Mouse (Mus musculus) 416B (cell line): ENCODE data around the gene Socs3.

Experiments used
- DNase-seq: peaks from one replicate; pipeline ENCODE4 v3.0.0; 2011; ENCODE audit warnings: low read depth

The Socs3 gene

DNA sequence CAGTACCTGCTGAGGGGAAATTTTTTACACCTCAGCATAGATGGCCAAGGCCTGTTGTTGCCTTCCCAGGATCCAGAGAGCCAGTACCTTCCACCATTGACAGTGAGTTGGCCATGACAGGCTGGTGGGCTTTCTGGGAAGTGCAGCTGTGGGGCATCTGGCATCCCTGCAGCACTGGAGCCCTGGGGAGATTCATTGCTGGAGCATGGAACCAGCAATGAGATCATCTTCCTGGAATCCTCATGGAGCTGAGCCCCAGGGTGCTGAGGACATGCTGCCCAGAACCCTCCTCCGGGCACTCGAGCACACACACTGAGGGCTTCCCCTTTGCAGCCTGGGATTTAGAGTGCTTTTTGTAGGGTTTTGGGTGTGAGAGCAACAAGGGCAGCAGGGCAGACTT lies 25.4 kb upstream of the Socs3 start:
- DNase-seq = no peak

DNA sequence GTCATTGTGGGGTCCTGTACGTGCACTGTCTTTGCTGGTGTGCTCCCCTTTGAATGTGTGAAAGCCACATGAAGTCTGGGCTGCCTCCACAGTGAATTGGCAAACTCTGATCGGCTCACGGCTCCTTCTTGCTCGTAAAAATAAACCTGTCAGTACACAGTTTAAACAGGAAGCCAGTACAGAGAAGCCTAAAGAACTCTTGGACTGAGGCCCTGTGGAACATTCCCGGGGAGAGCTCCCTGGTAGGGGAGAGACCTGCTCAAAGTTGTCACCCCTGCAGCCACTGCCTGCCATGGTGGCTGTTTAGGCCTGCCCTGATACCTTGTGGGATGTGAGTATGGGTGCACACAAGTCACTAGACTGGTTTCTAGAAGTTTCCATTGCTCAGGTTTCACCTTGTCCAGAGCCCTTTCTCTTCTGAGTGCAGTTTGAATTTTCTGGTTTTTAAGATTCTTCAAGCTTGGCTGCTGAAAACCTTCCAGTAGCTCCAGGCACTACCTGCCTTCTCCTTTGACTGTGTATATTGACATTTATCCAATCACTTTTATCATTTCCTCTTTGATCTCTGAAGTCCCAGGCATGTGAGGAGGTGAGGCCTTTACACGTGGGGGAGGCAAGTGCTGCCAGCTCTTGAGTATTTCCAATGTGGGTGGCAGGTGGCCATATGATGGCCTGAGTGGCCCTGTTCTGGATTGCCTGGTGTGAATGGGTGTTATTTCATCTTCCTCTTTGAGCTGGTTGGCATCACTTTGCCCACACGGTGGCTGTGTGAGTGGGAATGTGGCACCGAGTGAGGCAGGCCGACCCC lies 24.6 kb upstream of the Socs3 start:
- DNase-seq = no peak

DNA sequence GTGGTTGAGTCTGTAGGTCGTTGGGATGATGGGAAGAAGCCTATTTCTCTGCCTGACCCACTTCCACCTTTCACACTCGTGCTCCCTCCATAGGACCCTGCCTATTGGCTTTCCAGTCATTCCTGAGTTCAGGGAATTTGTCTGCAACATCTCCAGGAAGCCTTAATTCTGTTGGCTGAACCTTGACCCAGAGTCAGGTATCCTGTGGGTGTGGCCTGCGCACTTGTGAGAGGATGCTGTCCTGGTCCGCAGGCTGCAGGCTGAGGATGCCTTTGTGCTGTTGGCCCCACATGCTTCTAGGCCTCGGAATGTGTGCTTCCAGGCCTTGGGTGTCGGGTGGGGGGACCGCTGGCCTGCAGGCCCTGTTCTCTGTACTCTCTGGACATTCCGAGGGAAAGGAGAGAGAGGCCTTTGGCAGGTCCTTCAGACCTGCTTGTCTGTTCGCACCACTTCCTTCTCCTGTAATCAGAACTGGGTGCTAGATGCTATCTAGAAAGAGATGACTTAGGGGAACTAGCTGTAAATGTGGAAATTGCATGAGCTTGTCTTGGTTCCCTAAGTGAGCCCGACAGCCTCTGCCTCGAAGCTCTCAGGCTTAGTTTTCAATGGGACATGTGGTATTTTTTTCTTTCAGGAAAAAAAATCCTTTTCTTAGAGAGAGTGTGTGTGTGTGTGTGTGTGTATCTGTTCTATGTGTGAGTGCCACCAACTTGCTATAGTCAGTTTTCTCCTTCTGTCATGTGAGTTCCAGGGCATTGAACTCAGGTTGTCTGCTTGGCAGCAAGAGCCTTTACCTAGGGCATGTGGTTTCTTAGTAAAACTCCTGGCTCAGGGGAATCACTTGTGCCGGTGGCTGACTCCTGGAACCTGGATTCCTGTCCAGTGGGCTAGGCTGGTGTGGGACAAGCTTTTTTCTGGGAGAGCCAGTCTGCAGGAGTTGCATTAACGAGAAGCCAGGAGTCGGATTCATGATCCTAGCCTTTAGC lies 23.6 kb upstream of the Socs3 start:
- peak; percentile 74 for DNase-seq

DNA sequence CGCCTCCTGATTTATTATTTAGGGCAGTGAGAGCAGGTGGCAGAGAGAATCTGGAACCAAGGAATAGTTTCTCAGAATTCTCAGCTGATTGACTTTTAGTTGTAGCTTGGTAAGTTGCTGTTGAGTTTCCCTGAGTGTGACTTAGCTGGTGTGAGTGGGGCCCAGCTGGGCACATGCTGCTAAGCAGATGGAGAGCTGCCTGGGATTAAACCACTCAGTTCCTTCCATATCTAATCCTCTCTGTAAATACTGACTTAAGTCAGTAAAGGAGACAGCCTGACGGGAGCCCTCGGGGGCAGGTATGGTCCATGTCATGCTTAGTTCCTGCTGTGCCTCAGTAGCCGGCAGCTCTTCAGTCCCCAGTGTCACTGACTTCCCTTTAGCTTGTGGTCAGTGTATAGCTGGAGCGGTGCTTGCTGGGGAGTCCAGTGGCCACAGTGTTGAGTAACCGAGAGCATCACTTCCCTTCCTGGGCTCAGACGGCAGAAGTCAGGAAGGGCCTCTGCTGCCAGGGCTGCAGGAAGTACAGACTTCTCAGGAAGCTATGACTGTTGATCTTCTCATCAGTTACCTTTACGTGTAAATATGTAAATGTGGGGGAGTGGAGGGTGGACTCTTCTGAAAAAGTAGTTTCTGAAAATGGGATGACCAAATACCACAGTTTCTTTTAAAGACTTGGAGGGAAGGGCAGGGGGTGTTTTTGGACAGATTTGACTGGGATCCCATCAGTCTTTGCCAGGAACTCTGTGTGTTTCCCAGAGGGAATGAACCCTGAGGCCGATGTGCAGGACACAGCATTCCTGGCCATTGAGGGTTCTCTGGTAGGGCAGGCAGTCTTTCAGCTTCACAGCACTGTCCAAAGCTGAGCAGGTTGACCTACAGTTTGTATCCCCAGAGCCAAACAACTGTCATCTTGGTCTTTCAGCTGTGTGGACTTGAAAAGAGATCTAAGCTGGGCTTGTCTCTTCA lies 21.9 kb upstream of the Socs3 start:
- DNase-seq = peak; percentile 97

DNA sequence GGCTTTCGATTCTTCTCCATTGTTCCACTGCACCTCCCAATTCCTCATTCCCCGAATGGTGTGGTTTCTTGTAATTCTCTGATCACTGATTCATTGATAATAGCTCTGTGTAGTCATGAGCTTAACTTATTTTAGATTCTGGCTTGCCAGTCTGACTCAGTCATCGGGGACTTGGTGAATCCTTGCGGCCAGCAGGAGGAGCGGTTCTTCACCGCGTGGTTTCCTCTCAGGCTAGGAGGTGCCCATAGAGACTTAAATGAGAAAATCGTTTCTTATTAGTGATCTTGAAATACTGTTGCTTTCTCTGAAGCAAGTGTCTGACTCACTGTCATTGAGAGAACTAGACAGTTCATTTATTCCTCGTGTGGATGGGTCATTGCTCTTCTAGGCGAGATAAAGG lies 20.1 kb upstream of the Socs3 start:
- peak; percentile 89 for DNase-seq

DNA sequence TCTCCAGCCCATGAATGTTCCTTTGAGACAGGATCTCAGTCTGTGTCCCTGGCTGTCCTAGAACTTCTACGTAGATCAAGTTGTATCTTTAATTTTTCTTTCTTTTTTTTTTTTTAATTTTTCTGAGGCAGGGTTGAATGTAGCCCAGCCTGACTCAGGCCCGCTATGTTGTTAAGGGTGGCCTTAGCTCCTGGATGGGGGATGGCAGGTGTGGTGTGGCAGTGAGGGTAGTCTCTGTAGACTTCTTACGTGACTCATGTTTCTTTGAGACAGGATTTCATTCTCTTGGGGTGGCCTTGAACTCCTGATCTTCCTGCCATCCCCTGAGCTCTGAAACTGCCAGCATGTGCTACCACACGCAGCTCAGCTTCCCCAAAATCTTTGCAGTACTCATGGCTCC lies 19.4 kb upstream of the Socs3 start:
- peak; percentile 85 for DNase-seq

DNA sequence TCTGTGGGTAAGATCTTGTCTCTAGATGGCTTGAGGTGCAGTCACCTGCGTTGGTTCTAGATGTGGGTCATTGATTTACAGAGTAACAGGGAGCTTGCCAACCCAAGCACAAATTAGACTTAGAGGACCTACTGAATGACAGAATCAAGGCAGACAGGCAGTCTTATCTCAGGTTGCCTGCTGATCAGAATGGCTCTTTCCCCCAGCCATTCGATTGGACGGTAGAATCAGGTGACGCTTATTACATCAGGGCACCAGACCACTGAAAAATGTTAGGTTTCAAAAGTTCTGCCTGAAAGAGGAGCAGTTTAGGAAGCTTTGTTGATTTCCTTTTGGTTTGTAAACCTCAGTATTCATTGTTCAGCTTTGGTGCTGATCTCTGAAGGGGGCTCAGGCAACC lies 18.1 kb upstream of the Socs3 start:
- peak; percentile 91 for DNase-seq

DNA sequence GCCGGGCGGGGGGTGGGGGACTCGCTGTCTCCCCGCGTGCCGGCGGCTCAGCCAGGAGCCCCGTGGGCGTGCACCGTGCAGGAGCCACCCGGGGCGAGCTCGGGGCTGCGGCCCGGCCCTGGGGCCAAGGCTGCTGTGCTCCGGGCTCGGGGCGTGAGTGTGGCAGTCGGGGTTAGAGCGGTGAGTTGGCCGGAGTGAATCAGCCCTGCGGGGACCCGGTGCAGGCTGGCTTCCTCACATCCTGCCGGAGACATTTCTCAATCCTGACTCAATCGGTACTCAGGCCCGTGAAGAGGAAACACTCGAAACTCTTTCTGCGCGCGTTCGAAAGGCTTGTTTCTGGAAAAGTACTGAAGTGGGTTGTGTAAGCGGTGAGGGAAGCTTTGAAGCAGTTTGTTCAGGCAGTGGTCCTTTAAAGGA lies 17.2 kb upstream of the Socs3 start:
- peak; percentile 84 for DNase-seq

DNA sequence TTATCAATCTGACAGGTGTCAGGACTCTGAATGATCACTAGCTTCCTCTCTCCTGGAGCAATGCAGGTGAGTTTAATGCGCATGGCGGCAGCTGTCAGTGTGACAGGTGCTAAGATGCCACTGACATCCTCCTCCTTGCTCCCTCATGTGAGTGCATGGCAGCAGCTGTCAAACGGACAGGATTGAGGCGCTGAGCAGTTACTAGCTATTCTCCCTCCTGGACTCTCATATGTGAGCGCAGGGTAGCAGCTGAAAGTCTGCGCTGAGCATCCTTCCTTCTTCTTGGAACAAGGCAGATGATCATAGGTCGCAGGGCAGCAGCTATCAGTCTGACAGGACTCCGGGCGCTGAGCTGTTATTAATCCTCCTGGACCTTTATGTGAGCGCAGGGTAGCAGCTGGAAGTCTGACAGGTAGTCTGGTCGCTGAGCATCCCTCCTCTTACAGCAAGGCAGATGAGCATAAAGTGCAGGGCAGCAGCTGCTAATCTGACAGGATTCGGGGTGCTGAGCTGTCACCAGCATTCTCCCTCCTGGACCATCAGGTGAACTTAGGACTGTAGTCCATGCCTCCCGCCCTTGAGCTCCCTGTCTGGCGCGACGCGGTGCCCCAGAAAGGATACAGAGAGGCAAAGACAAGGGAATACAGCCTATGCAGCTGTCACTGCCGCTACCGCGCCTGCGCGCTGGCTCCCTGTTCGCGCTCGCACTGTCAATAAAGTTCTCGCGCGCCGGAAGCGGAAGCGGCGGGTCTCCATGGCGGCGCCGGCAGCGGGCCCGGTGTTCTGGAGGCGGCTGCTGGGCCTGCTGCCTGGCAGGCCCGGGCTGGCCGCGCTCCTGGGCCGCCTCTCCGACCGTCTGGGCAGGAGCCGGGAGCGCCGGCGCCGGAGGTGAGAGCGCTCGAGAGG lies 16.5 kb upstream of the Socs3 start, which contains the start of gene Pgs1:
Gene Pgs1 (plus strand): TSS at position 167 of the 906 bp plus-strand sequence.
- DNase-seq = peak; percentile 84

DNA sequence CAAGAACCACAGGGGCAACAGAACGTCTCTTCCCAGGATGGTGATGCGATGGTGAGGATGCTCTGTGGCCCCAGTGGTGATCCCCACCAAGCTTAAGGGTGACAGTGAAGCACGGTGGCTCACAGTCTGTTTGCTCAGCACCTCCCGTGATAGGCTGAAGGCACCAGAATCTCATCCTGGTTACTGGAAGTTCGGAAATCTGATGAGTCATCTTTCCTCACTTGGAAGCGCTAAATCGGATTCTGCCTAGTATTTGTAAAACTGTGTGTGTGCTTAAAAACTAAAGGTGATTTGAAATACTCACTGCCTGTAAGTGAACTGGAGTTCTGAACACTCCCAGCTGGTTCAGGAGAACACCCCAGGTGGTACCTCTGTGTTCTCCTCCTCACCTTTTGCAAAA lies 13.9 kb upstream of the Socs3 start:
- DNase-seq = no peak

DNA sequence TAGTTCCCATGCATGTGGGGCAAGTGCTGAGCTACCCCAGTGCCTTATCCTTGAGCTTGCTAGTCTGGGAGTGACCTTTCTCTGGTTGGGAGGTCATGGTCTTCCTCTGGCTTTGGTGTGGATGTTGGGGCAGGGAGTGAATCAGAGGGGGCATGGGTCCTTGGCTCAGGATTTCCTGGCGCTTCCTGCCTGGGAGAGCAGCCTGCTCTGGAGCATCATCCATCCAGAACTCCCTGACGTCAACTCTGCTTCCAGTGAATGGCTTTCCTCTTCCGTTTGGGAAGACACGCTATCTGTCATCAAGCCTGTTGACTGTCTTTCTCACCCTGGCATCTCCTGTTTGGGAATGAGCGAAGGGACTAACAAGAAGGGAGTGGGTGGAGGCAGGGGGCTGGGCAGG lies 12.6 kb upstream of the Socs3 start:
- no peak for DNase-seq

DNA sequence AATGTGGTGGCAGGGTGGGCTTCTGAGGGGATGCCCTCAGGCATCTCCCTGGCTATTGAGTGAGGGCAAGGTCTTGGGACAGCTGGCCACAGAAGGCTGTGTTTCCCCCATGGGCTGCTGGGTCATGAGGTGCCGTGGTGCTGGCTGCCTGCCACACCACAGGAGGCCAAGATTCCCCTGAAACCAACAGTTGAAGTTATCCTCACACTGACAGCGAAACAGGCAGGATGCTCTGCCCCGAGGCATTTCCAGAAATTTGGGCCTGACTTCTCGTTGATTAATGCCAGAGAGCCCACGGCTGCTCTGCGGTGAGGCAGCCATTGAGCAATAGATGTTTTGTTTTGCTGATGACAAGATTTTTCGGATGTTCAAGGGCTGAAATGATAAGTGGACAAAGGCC lies 9.5 kb upstream of the Socs3 start:
- peak; percentile 96 for DNase-seq

DNA sequence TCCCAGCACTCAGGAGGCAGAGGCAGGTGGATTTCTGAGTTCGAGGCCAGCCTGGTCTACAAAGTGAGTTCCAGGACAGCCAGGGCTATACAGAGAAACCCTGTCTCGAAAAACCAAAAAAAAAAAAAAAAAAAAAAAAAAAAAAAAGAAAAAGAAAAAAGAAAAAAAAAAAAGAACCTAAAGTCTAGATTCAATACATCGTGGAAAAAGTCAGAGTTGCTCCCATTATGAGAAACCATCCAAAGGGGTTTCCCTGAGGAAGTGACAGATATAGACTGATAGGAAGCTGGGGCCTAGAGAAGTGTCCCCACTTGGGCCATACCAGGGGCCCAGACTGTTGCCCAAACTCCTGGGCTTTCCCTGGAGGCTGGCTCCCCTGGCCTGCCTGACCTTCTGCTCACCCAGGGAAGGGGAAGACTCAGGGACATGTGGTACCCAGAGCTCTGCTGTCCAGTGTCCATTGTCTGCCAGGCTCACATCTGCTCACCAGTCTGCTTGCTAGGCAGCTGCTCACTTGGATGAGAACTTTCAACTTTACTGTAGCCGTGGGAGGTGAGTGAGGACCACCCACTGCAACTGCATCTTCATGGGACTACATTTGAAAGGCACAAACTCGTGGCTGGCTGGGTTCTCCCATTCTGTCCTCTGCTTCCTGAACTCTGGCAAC lies 8.0 kb upstream of the Socs3 start:
- DNase-seq = no peak

DNA sequence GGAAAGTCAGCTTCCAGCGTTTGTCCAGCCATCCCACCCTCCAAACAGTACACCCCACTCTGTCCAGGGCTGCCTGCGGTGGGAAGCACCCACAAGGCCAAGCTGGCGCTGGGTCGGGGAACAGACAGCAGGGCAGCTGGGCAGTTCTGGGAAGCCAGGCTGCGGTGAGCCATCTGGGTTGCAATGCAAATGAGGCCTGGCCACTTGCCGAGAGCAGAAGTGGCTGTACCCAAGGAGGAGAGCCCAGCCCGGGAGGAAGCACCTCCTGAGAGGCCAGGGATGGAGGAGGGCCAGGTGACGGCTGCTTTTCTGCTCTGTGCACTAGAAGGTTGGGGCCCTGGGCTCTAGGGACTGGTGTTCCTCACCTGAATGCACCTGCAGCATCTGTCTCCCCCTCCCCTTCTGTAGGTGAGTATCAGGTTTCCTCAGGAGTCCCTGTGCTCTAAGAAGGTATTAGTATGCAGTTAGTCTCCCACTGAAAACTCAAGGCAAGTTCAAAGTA lies 6.3 kb upstream of the Socs3 start:
- DNase-seq = peak; percentile 78

DNA sequence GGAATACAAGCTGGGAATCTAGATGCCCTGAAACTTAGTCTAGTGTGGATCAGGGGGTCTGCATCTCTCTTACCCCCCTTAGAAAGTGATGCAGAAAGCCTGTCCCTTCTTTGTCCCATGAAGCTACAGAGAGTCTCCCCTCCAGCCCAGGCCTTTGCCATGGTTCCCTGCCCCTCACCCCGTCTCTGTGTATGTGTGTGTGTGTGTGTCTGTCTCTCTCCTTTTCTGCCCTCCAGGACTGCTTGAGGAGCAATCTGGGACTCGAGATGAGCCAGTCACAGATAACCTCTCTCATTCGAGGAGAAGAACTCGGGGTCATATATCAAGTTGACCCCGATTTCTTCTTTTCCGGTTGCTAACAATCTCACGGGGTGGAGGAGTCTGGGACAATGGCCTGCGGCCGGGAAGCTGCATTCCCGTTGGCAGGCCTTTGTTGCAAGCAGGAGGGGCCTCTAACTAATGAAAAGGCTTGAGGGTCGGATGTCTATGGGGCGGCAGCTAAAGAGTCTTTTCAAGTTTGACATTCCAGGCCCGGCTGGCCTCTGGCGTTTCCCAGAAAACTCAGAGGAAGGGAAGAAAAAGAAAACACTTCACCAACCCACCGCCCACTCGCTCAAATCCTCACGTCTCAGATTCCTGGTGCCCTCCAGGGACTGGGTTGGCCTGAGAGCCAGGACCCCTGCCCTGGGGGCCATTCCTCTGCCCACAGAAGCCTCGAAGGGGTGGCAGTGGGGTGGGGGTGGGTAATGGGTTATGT lies 5.5 kb upstream of the Socs3 start:
- DNase-seq = no peak

DNA sequence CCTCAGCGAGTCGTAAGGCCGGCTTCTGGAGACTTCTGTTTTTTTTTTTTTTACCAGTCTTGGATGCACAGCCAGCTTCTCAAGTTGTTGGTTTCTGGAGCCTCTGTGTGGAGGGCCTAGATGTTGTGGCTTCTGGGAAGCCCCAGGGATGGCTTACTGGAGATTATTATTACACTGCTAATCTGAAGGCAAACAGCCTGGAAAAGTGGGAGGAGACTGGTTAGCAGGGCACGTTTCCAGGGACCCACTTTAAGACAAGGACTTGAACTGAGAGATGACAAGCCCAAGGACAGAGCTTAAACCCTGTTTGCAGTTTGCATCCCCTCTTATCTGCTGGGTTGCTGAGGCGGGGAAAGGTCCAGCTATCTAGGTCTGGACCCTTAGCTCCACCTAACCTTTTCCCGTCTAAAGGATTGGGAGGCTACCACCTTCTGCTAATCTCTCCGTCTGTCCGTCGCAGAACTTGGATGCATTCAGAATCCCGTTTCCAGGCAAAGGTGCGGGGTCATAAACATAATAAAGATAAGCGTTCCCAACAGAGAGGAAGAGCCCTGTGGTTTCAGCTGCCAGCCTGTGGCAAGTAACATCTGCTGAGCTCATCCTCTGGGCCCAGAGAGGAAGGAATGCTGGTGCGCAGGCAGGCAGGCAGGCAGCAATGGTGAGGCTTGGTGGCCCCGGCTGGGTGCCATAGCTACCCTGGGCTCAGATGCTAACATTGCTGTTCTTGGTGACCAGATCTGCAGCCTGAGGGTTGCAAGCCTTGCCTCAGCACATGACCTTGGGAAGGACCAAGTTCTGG lies 4.7 kb upstream of the Socs3 start:
- DNase-seq = peak; percentile 81

DNA sequence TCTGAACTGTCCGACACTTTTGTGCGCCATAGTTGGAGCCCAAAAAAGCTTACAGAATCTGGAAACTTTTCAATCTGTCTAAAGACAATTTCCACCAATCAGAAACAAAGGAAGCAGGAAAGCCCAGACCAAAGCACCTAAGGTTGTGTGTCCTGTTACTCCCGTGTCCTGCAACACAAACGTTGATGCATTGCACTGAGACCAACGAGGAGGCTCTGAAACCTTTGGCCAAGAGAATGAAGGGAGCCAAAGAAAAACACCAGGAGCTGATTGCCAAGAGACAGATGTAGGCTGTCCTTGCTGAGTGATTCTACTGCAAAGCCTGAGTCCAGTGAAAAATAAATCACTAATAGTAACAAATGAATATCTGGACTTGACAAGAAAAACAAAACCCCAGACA lies 3.7 kb upstream of the Socs3 start:
- no peak for DNase-seq
